Mouse (Mus musculus): ENCODE results near the gene Dhx29.
A peak's percentile ranks its signal among the peaks of the same experiment; 100 is the strongest.

Gene Dhx29

GRCm38 (mm10) chr13:112927287-112928001 lies at the start of gene Dhx29, which contains the start of gene Mtrex:
Gene Dhx29 (plus strand): TSS chr13:112927454.
Gene Mtrex (minus strand): TSS chr13:112927398.
- DNase-seq (ENCODE audit: low spot score) = peak; percentile 99

- no peak for DNase-seq (ENCODE audit: low spot score)
Measured at GRCm38 (mm10) chr13:112887234-112887633, 40.0 kb upstream of the Dhx29 start.

- no peak for DNase-seq (ENCODE audit: low spot score)
Measured at GRCm38 (mm10) chr13:112902176-112902575, 25.1 kb upstream of the Dhx29 start.

- DNase-seq (ENCODE audit: low spot score) = no peak
Measured at GRCm38 (mm10) chr13:112909663-112910062, 17.6 kb upstream of the Dhx29 start.

- no peak for DNase-seq (ENCODE audit: low spot score)
Measured at GRCm38 (mm10) chr13:112910434-112910833, 16.8 kb upstream of the Dhx29 start.

- no peak for DNase-seq (ENCODE audit: low spot score)
Measured at GRCm38 (mm10) chr13:112919141-112919865, 8.0 kb upstream of the Dhx29 start.

- DNase-seq (ENCODE audit: low spot score) = no peak
Measured at GRCm38 (mm10) chr13:112920906-112921305, 6.3 kb upstream of the Dhx29 start.

GRCm38 (mm10) chr13:112925266-112925665 lies 2.0 kb upstream of the Dhx29 start:
- DNase-seq (ENCODE audit: low spot score) = no peak

- DNase-seq (ENCODE audit: low spot score) = no peak
Measured at GRCm38 (mm10) chr13:112925976-112926375, 1.3 kb upstream of the Dhx29 start.

GRCm38 (mm10) chr13:112926796-112927195 lies 458 bp upstream of the Dhx29 start:
- peak; percentile 24 for DNase-seq (ENCODE audit: low spot score)

GRCm38 (mm10) chr13:112928038-112928668 lies 899 bp downstream of the Dhx29 start:
- DNase-seq (ENCODE audit: low spot score) = no peak

GRCm38 (mm10) chr13:112938130-112938529 lies 10.9 kb downstream of the Dhx29 start:
- DNase-seq (ENCODE audit: low spot score) = no peak

GRCm38 (mm10) chr13:112941879-112942330 lies 14.7 kb downstream of the Dhx29 start:
- no peak for DNase-seq (ENCODE audit: low spot score)

GRCm38 (mm10) chr13:112945312-112945711 lies 18.1 kb downstream of the Dhx29 start:
- no peak for DNase-seq (ENCODE audit: low spot score)

GRCm38 (mm10) chr13:112945900-112946299 lies 18.6 kb downstream of the Dhx29 start:
- no peak for DNase-seq (ENCODE audit: low spot score)

- DNase-seq (ENCODE audit: low spot score) = no peak
Measured at GRCm38 (mm10) chr13:112954067-112954466, 26.8 kb downstream of the Dhx29 start.

GRCm38 (mm10) chr13:112963081-112963480 lies 35.8 kb downstream of the Dhx29 start:
- DNase-seq (ENCODE audit: low spot score) = no peak

GRCm38 (mm10) chr13:112964421-112964820 lies 37.2 kb downstream of the Dhx29 start:
- DNase-seq (ENCODE audit: low spot score) = no peak

GRCm38 (mm10) chr13:112967267-112967666 lies 40.0 kb downstream of the Dhx29 start:
- DNase-seq (ENCODE audit: low spot score) = no peak

- DNase-seq (ENCODE audit: low spot score) = no peak
Measured at GRCm38 (mm10) chr13:112976720-112977119, 49.5 kb downstream of the Dhx29 start.

- no peak for DNase-seq (ENCODE audit: low spot score)
Measured at GRCm38 (mm10) chr13:112985605-112986450, 58.6 kb downstream of the Dhx29 start.

GRCm38 (mm10) chr13:112986451-112986950 lies 59.2 kb downstream of the Dhx29 start:
- no peak for DNase-seq (ENCODE audit: low spot score)
